Mouse (Mus musculus) layer of hippocampus, adult 11-12 months (tissue): ENCODE data around the gene Mif.
A peak's percentile ranks its signal among the peaks of the same experiment; 100 is the strongest.
"Not testable (repeated sequence)": the region's sequence is repeated elsewhere in the genome, so short reads cannot be mapped to it uniquely, and the experiment has no call there.

Experiments used
- DNase-seq: peaks from one replicate; pipeline ENCODE4 v3.0.0; 2022; ENCODE audit warnings: low spot score

Gene Mif

DNA sequence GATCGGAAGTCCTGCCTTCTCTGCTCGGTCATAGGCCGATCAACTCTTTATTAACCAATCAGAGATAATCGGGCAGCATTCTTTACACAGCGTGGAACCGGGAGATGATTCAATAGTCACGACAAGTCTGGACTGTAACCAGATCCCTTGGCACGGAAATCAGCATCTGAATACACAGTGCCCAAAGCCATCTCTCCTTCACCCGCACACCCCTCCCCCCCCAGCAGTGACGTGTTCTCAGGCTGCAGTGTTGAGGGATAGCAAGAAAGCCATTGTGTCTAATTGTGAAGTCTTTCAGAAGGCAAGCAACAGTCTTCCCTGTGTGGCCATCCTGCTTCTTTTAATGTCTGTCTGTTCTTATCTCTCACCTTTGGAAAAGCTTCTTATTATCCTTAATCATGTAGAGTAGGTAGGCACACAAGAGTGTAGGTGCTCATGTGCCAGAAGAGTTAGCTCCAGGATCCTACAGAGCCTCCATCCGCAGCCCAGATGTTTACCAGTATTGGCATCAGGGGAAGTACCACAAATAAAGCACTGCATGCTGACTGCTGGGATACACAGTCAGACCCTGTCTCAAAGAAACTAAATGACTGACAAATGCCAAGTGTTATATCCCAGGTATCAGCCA is 13.0 kb upstream of the Mif start:
- peak; percentile 91 for DNase-seq

DNA sequence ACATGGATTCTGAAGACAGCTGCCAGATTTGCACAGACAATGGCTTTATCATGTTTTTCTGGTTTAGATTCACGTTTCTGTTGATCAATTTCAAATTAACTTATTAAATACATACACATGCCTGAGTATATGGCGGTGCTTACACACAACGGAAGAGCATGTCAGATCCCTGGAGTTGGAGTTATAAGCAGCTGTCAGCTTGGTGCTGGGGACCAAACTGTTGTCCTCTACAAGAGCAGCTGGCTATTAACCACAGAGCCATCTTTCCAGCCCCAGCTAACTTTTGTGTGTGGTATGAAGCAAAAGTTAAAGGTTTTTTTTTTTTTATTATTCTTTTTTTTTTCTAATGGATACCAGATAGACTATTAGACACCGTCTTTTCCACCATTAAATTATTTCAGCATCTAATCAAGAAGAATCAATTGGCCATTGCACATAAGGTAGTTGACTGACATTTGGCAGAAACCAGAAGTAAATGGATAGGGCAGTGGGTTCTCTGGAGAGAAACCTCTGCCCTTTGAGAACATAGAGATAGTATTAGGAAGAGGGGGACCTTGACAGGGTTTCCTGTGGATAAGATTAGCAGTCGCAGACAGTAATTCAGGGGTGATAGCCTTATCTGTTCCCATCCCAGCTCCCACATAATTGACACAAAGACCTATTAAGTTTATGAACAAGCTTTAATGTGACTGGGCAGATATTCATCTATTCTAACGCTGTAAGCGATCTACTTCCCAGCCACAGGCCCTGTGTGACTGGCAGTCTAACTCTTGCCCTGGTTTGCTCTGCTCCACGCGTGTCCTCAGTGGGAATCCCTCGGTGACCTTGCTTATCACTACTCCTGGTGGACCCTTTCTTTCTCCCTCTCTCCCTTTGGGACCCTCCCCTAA is 12.2 kb upstream of the Mif start:
- no peak for DNase-seq

DNA sequence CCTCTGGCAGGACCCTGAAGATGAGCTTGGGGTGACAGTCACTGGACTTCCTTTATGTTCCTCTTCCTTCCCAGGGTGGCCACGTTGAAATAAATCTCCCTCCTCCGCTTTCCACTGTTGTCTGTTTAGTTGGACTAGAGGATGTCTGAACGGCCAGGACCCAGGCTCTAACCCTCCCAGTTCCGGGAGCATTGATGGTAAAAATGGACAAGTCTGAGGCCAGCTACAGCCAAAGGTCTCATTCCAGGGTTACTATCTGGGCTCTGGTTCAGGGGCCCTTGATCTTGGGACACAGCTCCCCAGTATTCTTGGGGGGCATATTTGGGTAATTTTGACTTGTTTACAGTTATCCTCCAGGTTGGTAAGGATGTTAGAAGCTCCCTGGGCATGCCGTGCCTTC is 1.5 kb upstream of the Mif start:
- DNase-seq: no peak

DNA sequence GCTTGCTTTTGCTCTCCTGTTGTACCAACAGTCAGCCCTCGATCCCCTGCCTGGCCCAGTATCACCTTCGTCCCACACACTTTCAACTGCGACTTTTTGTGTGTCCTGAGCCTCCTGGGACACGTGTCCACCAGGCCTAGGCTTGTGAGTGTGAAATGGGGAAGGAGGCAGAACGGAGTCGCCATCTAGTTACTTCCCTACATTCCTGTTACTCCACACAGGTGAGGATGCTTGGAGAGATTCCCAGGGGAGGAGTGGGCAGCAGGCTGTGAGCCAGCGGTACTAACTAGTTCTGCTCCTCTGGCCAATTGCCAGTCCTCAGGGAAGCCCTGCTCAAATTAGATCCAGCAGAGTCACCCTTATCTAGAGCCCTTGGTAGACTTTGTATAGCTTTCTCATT is 706 bp upstream of the Mif start:
- DNase-seq: peak; percentile 29

DNA sequence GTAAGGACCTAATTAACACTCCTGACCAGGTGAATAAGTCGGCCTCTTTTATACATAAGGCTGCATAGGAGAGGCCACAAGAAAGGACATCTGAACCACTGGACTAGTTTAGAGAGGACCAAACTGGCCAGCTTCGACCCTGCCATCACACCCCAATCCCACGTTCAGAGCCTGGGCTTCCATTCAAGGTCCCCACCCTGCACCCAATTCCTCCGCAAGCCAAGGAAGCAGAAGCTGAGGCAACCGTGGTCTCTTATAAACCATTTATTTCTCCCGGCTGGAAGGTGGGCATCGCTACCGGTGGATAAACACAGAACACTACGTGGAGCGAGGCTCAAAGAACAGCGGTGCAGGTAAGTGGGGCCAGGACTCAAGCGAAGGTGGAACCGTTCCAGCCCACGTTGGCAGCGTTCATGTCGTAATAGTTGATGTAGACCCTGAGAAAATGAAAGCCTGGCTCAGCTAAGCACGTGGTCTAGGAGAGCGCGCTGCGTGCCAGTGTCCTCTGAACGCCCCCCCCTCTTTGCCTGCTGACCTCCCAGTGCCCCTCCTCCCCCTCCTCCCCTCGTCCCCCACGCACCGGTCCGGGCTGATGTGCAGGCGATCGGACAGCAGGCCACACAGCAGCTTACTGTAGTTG is 813 bp downstream of the Mif start:
- peak; percentile 47 for DNase-seq

DNA sequence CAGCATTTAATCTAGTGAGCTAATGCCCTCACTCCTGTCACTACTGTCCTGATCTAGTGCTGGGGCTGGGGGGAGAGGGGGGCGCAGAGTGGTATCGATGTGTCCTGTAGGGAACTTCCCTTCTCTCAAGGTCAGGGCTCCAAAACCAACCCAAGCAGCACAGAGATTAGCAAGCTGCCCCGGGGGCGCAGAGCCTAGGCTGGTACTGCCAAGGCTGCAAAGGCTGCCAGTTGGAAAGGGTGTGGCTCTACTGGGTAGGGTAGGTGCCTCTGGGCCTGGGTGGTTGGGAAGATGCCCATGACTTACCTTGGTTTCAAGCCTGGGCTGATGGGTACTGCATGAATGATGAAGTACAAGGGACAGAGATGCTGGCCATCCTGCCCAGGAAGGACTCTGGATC is 2.4 kb downstream of the Mif start:
- no peak for DNase-seq

DNA sequence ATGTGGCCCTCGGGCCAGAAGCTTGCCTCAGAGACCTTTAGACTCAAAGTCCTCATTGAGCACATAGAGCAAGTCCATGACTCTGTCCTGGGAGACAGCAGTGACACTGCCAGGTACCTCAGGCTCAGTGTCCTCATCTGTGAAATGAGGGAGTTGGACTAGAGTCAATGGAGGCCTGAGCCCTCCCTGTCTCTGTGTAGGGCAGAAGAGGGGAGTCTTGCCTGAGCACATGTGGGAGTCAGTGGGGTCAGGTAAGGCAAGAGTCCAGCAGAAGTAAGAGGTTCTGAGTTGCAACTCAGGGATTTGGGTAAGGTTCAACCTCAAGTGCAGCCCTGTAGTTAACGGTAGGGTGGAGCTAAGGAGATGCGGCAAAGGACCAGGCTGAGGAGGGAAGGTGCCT is 3.1 kb downstream of the Mif start:
- DNase-seq: no peak

DNA sequence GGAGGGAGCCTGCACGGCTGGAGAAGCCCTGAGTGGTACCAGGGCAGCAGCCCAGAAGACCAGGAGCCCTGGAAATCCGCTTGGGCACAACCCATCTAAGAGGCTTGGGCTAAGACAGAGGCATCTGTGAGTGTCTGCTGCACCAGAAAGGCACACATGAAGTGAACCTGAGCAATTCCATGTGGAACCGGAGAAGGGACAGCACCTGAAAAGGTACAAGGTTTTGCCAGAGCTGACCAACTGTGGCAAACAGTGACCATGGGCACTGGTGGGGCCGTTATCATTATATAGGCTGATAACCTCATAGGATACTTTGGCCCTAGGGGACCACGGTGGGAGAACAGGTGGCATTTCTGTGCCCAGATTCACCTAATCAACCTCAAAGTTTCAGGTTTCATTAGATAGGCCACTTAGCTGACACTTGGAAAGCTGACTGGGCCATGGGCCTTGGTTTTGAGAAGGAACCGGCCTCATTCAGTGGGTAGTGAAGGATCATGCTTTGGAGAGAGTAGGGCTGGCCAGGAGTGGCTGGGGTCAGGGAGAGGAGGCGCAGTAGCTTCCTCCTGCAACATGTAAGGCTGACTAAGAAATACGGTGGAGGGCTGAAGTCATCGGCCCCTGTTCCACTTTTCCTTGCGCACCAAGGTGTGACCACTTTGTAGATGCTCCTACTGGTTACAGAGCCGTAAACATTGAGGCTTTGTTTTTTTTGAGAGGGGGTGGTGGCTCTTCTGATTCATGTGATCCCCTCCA is 3.7 kb downstream of the Mif start:
- no peak for DNase-seq

DNA sequence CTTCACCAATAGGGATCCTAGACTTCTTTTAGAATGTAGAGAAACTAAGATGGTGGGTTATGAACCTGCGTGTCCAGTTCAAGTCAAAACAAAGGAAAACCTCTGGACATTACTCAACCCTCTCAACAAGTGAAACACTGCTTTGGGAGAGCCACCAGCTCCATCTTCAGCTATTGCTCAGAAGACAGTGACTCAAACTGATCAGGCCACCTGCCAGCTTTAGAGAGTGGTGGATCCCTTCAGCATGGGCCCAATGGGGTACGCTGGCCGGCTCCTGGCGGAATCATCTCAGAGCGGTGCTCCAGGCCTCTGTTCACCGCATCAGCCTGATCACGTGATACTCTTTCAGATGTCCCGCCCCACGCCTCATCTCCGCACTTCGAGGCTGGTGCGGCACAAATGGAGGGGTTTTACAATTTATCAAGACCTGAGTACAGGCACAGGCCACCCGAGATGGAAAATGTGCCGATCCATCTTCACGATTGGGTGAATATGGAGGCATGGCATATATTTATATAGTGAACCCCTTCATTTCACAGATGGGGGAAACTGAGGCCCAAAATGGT is 4.5 kb downstream of the Mif start:
- no peak for DNase-seq

DNA sequence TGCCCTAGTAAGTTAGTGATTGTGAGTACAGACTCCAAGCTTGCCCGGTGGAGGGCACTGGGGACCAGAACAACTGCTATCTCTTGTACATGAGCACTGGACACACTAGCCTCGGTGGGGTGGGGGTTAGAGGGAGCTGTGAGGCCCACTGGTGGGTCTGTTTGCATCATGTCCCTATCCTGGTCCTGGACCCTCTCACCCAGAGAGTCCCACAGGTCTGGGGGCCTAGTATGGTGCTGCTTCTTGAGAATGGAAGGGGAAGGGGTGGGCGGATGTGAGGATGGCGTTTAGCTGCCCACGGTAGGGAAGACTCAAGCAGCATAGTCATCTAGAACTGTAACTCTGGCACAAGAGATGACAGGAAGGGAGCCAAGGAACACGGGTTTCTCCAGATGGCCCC is 5.2 kb downstream of the Mif start:
- DNase-seq: no peak

DNA sequence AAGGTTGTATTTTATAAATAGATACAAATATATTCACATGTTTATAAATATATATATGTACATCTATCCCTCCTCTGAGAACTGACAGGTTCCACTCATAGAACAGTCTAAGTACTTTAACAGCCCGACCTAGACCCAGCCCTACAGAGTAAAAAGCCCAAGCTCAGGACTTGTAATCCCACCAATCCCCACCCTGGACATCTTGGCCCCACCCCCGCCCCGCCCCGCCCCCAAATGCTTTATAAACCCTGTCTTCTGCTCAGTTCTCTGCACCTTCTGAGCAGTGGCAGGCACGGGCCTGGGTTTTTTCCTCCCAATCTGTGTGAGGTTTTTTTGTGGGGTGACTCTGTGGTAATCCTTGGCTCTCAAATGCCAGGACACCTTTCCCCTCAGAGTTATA is 5.9 kb downstream of the Mif start:
- DNase-seq: no peak

DNA sequence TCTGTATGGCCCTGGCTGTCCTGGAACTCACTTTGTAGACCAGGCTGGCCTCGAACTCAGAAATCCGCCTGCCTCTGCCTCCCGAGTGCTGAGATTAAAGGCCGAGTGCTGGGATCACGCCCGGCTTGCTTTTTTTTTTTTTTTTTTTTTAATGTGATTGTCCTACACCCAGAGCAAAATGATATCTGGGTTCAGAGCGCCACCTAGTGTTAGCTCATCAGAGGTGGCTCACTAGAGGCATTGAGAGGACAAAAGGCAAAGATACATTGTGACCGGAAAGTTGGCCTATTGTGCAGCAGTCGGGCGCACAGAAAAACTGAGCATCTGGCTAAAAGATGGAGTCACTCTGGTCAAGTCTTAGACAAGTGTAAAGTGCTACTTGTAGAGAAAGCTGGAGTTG is 6.6 kb downstream of the Mif start:
- peak; percentile 91 for DNase-seq

DNA sequence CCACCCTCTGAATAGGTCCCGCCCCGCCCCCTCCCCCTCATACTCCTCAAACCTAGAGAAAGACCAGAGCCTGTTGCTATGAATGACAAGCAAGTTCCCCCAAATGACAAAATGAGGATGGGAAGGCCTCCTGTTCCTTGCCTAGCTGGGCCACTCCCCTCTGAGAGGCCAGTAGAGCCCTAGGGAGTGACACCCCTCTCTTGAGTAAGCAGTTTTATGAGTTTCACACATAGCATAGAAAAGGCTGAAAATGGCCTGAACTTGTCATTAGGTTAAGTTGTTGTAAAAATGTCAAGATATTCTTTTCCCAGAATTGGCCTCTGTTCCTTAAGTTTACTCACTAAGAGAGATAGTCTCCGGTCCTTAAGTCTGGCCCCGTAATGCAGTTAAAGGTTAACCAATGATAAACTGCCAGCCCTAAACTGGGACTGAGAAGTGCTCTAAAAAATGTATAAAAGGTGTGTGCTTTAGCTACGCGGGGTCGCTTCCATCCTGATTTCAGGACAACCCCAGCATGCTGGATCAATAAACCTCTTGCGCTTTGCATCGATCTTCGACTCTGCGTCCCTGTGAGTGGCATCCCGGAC is 7.4 kb downstream of the Mif start:
- DNase-seq: no peak

DNA sequence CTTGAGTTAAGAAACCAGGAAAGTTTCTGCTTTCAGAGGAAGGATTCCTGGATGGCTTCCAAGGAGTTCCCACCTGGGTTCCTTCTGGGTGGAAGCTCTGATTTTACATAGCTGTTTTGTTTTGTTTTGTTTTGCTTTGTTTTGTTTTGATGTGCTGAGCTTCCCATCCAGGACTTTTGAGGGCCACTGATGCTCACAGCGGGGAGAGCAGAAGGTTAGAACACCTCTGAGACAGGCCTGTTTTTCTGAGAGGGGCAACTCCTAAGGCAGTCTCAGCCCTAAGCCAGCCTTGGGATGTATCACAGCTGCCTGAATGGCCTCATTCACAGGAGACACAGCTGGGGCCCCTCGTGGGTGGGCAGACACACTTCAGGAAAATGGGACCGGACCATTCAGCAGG is 8.4 kb downstream of the Mif start:
- DNase-seq: no peak

DNA sequence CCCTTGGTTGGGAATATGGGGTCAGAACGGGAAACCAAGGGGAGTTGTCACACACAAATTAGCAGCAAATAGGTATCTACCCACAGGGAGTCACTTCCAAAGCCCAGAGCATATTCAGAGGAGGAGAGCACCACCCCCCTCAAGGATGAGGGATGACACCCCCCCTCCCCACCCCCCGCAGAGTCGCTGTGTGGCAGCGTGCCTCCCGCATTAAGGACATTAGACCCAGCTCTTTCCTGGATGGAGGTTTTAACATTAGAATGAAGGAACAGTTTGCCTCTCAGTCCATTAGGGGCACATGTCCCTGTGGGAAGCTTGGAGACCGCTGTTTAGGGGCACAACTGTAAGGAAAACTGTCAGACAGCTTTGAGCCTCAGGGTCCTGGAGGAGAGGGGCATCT is 9.0 kb downstream of the Mif start:
- DNase-seq: no peak

DNA sequence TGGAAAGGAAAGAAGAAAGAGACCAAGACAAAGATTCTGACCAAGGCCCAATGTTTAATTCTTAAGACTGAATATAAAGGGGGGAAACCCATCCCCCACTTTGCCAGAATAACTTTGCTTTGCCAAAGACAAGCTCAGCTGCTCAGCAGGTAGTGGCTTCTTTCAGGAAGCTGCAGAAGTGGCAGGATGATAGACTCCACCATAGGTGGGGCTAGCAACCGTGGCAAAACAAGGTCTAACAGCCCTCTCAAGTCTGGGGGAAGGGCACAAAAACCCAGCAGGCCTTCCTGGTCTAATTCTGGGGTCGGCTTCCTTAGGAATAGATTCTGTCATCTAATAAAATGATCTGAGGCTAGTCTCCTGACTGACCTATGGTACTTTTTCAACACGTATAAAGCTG is 11.7 kb downstream of the Mif start:
- DNase-seq: no peak

DNA sequence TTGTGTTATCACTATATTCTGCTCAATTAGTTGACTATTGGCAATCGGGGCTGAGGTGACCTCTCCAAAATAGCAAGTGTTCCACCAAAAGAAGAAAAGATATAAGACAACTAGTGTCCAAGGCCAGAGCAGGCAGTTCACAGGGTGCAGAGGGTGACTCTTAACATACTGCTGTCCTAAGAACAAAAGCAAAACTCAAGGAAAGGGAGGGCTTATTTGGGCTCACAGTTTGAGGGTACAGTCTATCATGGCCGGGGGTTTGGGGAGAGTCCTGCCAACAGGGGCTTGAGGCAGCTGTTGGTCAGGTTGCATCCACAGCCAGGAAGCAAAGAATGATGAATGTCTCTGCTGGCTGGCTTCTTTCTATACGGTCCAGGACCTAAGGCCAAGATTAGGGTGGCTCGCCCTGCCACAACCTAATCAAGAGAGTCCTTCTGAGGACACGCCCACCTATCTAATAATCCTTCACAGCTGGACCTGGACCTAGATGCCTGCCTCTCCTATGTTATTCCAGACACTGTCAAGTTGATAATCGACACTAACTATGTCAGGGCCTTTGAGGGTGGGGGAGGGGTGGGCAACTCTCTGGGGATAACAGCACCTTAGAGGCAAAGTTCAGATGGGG is 14.6 kb downstream of the Mif start:
- DNase-seq: no peak

DNA sequence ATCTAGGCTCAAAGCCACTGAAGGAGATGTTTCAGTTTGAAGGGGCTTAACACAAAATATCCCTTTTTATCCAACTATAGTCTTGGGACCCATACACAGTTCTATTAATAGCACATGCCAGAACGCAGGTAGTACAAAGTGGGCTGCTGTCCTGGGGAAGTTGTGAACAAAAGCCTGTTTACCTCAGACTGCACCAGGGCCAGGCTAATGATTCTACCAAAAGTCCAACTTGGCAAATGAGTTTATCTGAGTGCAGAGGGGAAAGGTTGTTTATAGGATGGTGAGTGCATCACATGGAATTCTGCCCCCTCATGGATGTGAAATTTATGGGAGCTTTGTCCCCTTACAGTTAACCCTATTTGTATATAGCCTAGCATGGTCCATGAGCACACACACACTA is 15.2 kb downstream of the Mif start:
- DNase-seq: no peak

DNA sequence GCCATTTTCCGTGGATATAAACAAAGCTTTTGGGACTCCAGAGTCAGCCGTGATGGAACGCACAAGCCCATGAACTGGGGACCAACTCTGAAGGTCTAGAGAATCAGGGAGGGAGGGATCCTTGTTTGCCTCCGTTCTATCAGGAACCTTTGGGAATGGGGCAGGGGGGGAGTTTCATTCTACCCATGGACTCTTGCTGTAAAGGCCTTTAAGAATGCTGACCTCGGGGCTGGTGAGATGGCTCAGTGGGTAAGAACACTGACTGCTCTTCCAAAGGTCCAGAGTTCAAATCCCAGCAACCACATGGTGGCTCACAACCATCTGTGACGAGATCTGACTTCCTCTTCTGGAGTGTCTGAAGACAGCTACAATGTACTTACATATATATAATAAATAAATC is 16.1 kb downstream of the Mif start:
- DNase-seq: not testable (repeated sequence)

DNA sequence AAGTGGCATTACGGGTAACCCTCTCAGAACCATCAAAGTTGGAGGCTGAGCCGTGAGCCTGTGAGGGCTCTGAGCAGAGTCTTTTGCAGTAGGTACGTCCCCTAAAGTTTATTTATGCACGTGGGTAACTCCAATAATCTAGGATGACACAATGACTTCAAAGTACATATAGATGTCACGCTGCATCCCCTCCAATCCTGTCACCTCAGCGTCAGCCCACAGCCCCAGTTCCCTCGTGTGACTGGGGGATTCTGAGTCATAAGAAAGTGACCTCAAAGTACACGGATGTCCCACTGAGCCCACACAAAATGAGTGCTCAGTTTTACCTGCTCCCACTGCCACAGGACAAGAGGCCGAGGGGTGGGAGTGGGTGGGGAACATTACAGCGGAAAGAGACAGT is 20.9 kb downstream of the Mif start:
- DNase-seq: no peak

DNA sequence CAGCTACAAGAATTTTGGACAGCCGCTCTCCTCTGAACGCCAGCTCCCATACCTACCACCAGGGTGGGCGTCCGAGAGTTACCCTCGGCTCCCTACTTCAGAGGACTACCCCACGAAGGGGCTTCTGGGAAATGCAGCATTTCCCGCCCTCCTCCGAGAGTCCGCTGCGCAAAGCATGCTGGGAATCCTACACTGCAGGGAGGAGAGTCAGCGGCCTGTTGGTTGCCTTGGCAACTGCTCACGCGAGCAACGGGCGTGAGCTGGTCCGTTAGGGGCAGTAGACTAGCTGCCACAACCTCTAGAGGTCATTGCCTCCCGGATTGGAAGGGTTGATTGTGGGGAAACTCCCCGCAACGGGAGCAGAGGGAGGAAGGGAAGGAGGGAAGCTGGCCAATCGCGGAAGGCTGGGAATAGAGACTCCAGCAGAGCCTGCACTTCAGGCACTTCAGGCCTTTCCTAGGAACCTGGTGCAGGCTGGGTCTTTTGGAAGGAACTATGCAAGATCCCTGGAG is 22.7 kb downstream of the Mif start, which contains the start of gene Gstt2:
Gene Gstt2, minus strand, starts transcription at position 177 of the 512 bp plus-strand sequence.
- DNase-seq: peak; percentile 92
